Comparison of ENCODE assay signal across 9 mouse cellular contexts in the genomic region with DNA sequence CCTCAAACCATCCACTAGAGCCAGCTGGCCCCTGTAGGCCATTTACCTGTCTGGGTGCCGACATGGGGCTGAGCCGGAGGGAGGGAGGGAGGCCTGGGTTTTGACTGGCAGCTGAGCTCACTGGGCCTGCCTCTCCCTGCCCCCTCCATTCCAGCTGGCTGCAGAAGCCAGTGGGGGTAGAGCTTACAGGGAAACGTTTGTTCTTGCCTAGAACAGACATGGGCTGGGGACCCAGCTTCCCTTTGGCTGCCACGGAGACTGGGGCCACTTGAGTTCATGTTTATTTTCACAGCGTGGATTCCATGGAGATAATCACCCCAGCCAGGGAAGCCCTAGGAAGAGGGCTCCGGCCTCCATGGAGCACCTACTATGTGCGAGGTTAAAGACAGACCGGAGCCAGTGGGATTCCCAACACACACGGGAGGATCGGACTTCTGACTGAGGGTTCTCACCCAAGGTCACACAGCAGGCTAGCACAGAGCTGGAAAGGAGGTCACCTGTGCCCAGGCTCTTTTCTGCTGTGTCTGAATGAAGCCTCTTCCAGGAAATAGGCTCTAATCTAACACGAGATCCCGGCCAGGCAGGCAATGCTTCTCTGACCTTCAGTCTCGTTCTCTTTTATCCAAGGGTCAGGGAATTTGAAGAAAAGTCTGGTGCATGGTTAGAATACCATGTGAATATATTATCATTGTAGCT. TPM values are rescaled to one million over a fixed set of nuclear protein-coding genes. Genes with fewer than 3 reads are reported as not detected.
DNase-seq lines count a peak whose midpoint lies in the region; ATAC-seq and TF ChIP-seq lines count a peak whose summit lies in the region.
"Had no signal": no experiment of that assay in that cellular context is flagged by ENCODE, and none has a peak within 500 bp of the region (broad histone marks: within the 10 kb centered on the region; RNA-seq: fewer than 3 reads in every experiment).

No protein-coding gene starts in this region.

- H3K27me3 ChIP-seq in heart, embryonic 11.5 days (ENCODE audit: control insufficient read depth, insufficient read depth, low read length): 0 out of 2 replicates have a peak, but pooled peaks cover 9% of the 10 kb centered on the region
- no peaks in the 10 kb centered on the region for H3K27me3 ChIP-seq in neural tube, embryonic 11.5 days (ENCODE audit: control insufficient read depth, insufficient read depth, low read length)

- TF ChIP-seq CTCF in lung, adult 2 months (IDR thresholded peaks at IDR 0.05; ENCODE audit: insufficient read depth, low read length): no peak

- no peak overlapping the region for H3K27ac ChIP-seq in heart, embryonic 11.5 days (ENCODE audit: low read depth, low read length)
- H3K27ac ChIP-seq in neural tube, embryonic 11.5 days (ENCODE audit: low read depth, low read length): no peak overlapping the region

- 0 out of 2 replicates have a peak, but pooled peaks have one; percentile 39 for ATAC-seq in heart, embryonic 11.5 days (replicated peaks; ENCODE audit: insufficient number of reproducible peaks, low FRiP score, low TSS enrichment)
- no peak for ATAC-seq in neural tube, embryonic 11.5 days (ENCODE audit: insufficient read depth, low FRiP score, low TSS enrichment)
- no peak for ATAC-seq in megakaryocyte, adult 5-6 weeks (ENCODE audit: poor library complexity, severe bottlenecking)

- peak overlapping the region; percentile 29; the same call in 1 of the 2 replicates for H3K4me2 ChIP-seq in heart, embryonic 11.5 days
- H3K4me2 ChIP-seq in neural tube, embryonic 11.5 days (ENCODE audit: low read depth): no peak overlapping the region

- no peak overlapping the region for H3K4me3 ChIP-seq in lung, adult 2 months (replicated peaks; ENCODE audit: extremely low read depth, low read depth, low read length)
- H3K4me3 ChIP-seq in heart, embryonic 11.5 days (ENCODE audit: low read depth, low read length): no peak overlapping the region
- no peak overlapping the region for H3K4me3 ChIP-seq in neural tube, embryonic 11.5 days (ENCODE audit: low read depth, low read length)

- no peak for TF ChIP-seq POLR2A in lung, adult 2 months (IDR thresholded peaks at IDR 0.05; ENCODE audit: borderline replicate concordance, extremely low read depth, low read depth, low read length)

- H3K9me3 ChIP-seq in heart, embryonic 11.5 days (replicated peaks; ENCODE audit: control insufficient read depth, low read length): no peaks in the 10 kb centered on the region
- H3K9me3 ChIP-seq in neural tube, embryonic 11.5 days (ENCODE audit: control insufficient read depth, low read length): no peaks in the 10 kb centered on the region

- H3K36me3 ChIP-seq in heart, embryonic 11.5 days (ENCODE audit: control insufficient read depth, insufficient read depth, low read length): no peaks in the 10 kb centered on the region
- H3K36me3 ChIP-seq in neural tube, embryonic 11.5 days (ENCODE audit: control insufficient read depth, insufficient read depth, low read length): no peaks in the 10 kb centered on the region

- peak; percentile 14 to 48 for DNase-seq in lung, adult 18-20 months
- no peak for DNase-seq in lung, adult 2 months
- DNase-seq in layer of hippocampus, postnatal 10 days (ENCODE audit: low spot score in 2 of 2): peak; percentile 53 to 65
- DNase-seq in neural tube, embryonic 11.5 days (ENCODE audit: low spot score): peak; percentile 52
- DNase-seq in cerebellum, adult 9-10 months: no peak
- no peak for DNase-seq in spleen, adult 18-20 months

- 0 out of 2 replicates have a peak overlapping the region, but pooled peaks have one; percentile 34 for H3K9ac ChIP-seq in heart, embryonic 11.5 days (ENCODE audit: low read depth, low read length)
- no peak overlapping the region for H3K9ac ChIP-seq in neural tube, embryonic 11.5 days (ENCODE audit: low read length)

- H3K4me1 ChIP-seq in lung, adult 2 months (ENCODE audit: control insufficient read depth, insufficient read depth, low read length): no peaks in the 10 kb centered on the region
- H3K4me1 ChIP-seq in heart, embryonic 11.5 days (ENCODE audit: control insufficient read depth, insufficient read depth, low read length): peaks cover 15% of the 10 kb centered on the region
- peaks cover 11% of the 10 kb centered on the region; the same call in 1 of the 2 replicates for H3K4me1 ChIP-seq in neural tube, embryonic 11.5 days (ENCODE audit: control insufficient read depth, insufficient read depth, low read length)

- WGBS in lung, adult 2 months: 16% methylated on average over 13 of the region's 13 CpGs
- WGBS in heart, embryonic 11.5 days (ENCODE audit: insufficient replicate concordance): 13% methylated on average over 13 of the region's 13 CpGs
- 38% methylated on average over 13 of the region's 13 CpGs for WGBS in neural tube, embryonic 11.5 days

RNA-seq across cellular contexts. Expression of gene Lmx1b, which starts 25.2 kb away (rescaled TPM):
- polyA plus RNA-seq in lung, adult 2 months (2012; rRNA removed): 0.16 and 0.31 TPM in 2 replicates
- polyA plus RNA-seq in heart, embryonic 11.5 days (2014; fragmentation: Nextera tagmentation; extraction: Ambion mirVana): 0.03 TPM in 1 of 2 replicates, not detected in the other
- under 1 TPM in 1 of 2 experiments, not detected in 1; 0.27 TPM for total RNA-seq in layer of hippocampus, postnatal 10 days (2021)
- 1.6 and 1.7 TPM in 2 replicates for polyA plus RNA-seq in neural tube, embryonic 11.5 days (2014; fragmentation: Nextera tagmentation; extraction: Ambion mirVana)
- total RNA-seq in megakaryocyte, adult 5-6 weeks (2015): not detected in 2 replicates
- total RNA-seq in megakaryocyte, adult 5-6 weeks (2017): not detected in 2 replicates
- total RNA-seq: hematopoietic stem cell, adult 5-6 weeks had no signal

Comparison
In these comparisons a context has a peak if more than half of its experiments do, and no peak if none do; other contexts are left out.
1. DNase-seq: peak in lung, adult 18-20 months (2 of 2), layer of hippocampus, postnatal 10 days (2 of 2) and neural tube, embryonic 11.5 days (single experiment); none in lung, adult 2 months (single experiment), cerebellum, adult 9-10 months (single experiment) and spleen, adult 18-20 months (0 of 2).